Mouse (Mus musculus): ENCODE data around the gene Ubap1l. TPM values are rescaled to one million over a fixed set of nuclear protein-coding genes. Genes with fewer than 3 reads are reported as not detected.

The Ubap1l gene
- total RNA-seq (2014; rRNA removed), result 3.5 and 7.4 TPM in 2 replicates
- 0.29 and 0.59 TPM in 2 replicates for polyA plus RNA-seq (2015; fragmentation: Nextera tagmentation; extraction: Ambion mirVana)

DNA sequence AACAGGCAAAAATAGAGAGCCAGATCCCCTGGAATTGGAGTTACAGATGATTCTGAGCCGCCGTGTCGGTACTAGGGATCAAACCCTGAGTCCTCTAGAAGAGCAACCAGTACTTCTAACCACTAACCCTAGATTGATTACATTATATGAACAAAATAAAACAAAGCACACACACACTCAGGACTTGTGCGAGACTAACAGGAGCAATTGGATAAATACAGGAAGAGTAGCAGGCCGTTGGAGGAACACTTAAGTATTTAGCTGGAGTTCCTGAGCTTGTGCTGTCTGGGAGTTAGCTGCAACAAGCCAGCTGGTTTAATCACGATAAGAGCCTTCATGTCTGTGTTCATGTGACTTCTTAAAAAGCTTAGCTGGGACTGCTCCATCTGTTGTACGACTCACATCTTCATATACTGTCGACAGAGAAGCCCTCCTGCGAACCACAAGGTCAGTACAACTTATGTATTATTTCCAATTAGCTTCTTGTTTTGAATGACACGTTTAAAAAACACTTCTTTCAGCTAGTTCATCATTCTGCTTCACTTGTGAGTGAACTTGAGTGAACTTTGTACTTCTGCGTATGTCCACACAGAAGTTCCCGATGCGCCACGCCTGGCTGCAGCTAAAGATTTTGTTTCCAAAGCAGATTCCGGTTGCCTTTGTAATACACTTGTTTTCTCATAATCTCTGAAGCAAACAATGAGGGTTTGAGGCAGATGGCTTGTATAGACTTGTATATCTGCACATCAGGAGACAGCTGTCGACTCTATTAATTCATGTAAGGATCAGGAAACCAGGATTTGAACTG lies at the start of gene Ubap1l:
Ubap1l (plus strand) TSS at position 401 of the 808 bp plus-strand sequence.
- Histone ChIP-seq H3K4me3 (ENCODE audit: low read depth, low read length) (no peak within 1 kb of the TSS), H3K36me3 (ENCODE audit: insufficient read depth) (peaks cover 65% of the 10 kb centered on the region), H3K4me2 (ENCODE audit: low read depth) (no peak within 1 kb of the TSS), H3K27ac (ENCODE audit: low read depth, low read length) (no peak within 1 kb of the TSS), H3K9ac (no peak within 1 kb of the TSS), H3K4me1 (ENCODE audit: insufficient read depth) (no peaks in the 10 kb centered on the region), H3K27me3 (ENCODE audit: insufficient read depth, low read length) (no peaks in the 10 kb centered on the region), H3K9me3 (ENCODE audit: low read length) (no peaks in the 10 kb centered on the region)
- DNase-seq, result no peak
- no peak for ATAC-seq
- WGBS, result 89% methylated on average over 16 of the region's 16 CpGs
- no peak for TF ChIP-seq CTCF (IDR thresholded peaks at IDR 0.05; ENCODE audit: low read depth)

DNA sequence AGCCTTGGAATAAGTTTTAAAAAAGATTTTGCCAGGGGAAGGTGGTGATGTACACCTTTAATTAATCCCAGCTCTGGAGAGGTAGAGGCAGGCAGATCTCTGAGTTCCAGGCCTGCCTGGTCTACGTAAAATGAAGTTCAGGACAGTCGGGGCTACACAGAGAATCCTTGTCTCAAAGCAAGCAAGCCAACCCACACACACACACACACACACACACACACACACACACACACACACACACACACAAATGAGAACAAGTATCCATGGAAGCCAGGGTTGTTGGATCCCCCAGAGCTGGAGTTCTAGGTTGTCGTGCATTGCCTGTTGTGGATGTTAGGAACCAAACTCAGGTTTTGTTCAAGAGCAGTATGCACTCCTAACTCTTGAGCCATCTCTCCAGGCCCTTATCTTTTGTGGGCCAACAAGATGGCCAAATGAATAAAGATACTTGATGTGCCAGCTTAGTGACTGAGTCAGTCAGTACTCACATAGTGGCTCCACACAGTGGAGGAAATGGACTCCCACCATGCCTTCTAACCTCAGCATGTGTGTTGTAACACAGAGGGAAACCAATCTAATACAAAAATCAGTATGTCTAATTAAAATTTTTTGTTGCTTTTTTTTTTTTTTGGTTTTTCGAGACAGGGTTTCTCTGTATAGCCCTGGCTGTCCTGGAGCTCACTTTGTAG lies 48.0 kb upstream of the Ubap1l start:
- no peak for TF ChIP-seq CTCF (IDR thresholded peaks at IDR 0.05; ENCODE audit: low read depth)
- H3K9me3 ChIP-seq (ENCODE audit: low read length), result no peaks in the 10 kb centered on the region
- DNase-seq (peak; percentile 8), ATAC-seq (no peak)
- no peak overlapping the region for H3K4me2 ChIP-seq (ENCODE audit: low read depth)
- H3K4me3 ChIP-seq (ENCODE audit: low read depth, low read length), result no peak overlapping the region
- H3K4me1 ChIP-seq (ENCODE audit: insufficient read depth), result no peaks in the 10 kb centered on the region
- no peak overlapping the region for H3K9ac ChIP-seq
- WGBS, result 95% methylated on average over 4 of the region's 4 CpGs
- H3K36me3 ChIP-seq (ENCODE audit: insufficient read depth), result peaks cover 55% of the 10 kb centered on the region
- H3K27me3 ChIP-seq (ENCODE audit: insufficient read depth, low read length), result no peaks in the 10 kb centered on the region
- H3K27ac ChIP-seq (ENCODE audit: low read depth, low read length), result no peak overlapping the region

DNA sequence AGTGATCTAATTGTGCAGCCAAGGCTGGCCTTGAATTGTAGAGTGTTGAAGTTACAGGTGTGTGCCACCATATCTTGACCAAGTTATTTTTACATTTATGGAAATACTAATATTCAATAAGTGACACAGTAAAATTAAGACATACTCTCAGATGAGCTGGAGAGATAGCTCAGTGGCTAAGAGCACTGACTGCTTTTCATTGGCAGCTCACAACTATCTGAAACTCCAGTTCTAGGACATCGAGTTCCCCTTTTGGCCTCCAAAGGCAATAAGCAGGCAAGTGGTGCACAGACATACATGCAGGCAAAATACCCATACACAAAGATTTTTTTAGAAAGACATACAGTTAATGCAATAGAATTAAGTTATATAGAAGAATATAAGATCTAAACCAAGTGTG lies 47.0 kb upstream of the Ubap1l start:
- TF ChIP-seq CTCF (IDR thresholded peaks at IDR 0.05; ENCODE audit: low read depth), result no peak
- Histone ChIP-seq H3K9ac (no peak overlapping the region), H3K27me3 (ENCODE audit: insufficient read depth, low read length) (no peaks in the 10 kb centered on the region), H3K4me2 (ENCODE audit: low read depth) (no peak overlapping the region), H3K9me3 (ENCODE audit: low read length) (no peaks in the 10 kb centered on the region), H3K36me3 (ENCODE audit: insufficient read depth) (peaks cover 52% of the 10 kb centered on the region), H3K4me1 (ENCODE audit: insufficient read depth) (no peaks in the 10 kb centered on the region), H3K4me3 (ENCODE audit: low read depth, low read length) (no peak overlapping the region), H3K27ac (ENCODE audit: low read depth, low read length) (no peak overlapping the region)
- 100% methylated on average over 1 of the region's 1 CpGs for WGBS
- DNase-seq (no peak), ATAC-seq (no peak)

DNA sequence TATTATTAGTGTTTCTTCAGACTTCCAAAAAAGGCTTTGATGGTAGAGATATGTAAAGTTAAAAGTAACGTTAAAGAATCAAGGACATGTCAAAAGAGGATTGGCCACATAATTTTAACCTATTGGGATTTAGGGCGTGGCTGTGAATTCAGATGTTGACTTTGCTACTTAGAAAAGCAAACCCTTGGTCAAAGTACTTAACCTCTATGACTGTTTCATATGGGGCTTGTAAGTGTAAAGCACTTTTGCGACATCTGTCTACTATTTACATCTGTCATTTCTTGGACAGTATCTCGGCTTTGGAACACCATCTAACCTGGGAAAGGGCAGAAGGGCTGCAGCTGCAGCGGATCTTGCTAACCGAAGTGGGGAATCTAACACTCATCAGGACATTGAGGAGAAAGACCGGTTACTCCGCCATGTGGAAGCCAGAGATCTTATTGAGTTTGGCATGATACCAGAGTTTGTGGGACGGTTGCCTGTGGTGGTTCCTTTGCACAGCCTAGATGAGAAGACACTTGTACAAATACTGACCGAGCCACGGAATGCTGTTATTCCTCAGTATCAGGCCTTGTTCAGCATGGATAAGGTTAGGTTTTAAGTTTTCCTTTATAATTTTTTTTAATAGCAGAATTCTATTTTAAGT lies 38.5 kb upstream of the Ubap1l start:
- DNase-seq, result no peak

DNA sequence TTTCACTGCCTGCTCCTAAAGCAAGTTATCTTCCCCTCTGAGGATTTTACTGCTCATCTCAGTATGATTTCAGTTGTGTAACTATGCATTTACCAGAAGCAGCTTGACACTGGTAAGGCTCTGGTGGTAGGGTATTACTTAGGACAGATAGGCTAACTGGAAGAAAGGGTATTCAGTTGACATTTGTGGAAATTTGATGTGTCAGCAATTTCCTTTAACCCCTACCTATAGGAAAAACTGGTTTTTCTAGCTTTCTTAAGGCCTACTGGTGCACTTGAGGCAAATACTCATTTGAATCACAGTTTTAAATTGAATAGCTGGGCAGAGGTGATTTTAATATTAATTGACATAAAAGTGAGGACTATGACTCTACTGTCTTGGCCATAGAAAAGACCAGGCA lies 34.9 kb upstream of the Ubap1l start:
- TF ChIP-seq CTCF (IDR thresholded peaks at IDR 0.05; ENCODE audit: low read depth), result no peak

More for the DNA sequence above, 38.5 kb upstream of the Ubap1l start:
- H3K9me3 ChIP-seq (ENCODE audit: low read length), result no peaks in the 10 kb centered on the region
- H3K9ac ChIP-seq, result no peak overlapping the region
- TF ChIP-seq CTCF (IDR thresholded peaks at IDR 0.05; ENCODE audit: low read depth), result no peak
- H3K4me3 ChIP-seq (ENCODE audit: low read depth, low read length), result no peak overlapping the region
- WGBS, result 89% methylated on average over 11 of the region's 11 CpGs
- no peak overlapping the region for H3K27ac ChIP-seq (ENCODE audit: low read depth, low read length)
- no peak overlapping the region for H3K4me2 ChIP-seq (ENCODE audit: low read depth)
- ATAC-seq, result no peak
- H3K4me1 ChIP-seq (ENCODE audit: insufficient read depth), result no peaks in the 10 kb centered on the region
- H3K36me3 ChIP-seq (ENCODE audit: insufficient read depth), result peaks cover 53% of the 10 kb centered on the region
- no peaks in the 10 kb centered on the region for H3K27me3 ChIP-seq (ENCODE audit: insufficient read depth, low read length)

DNA sequence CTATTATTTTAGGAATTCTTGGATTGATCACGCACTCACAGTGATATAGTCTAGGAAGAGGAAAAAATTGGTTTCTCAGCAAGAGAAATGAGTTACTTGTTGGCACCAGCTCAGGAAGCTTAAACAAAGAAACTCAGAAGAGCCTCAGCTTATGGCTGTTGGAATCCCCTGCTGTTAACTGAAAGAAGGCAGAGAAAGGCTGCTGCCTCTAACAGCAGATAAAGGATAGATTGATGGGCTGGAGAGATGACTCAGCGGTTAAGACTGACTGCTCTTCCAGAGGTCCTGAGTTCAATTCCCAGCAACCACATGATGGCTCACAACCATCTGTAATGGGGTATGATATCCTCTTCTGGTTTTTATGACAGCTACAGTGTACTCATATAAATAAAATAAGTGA lies 33.5 kb upstream of the Ubap1l start:
- ATAC-seq (no peak), DNase-seq (no peak)
- no peaks in the 10 kb centered on the region for H3K9me3 ChIP-seq (ENCODE audit: low read length)
- no peak for TF ChIP-seq CTCF (IDR thresholded peaks at IDR 0.05; ENCODE audit: low read depth)
- H3K27me3 ChIP-seq (ENCODE audit: insufficient read depth, low read length), result no peaks in the 10 kb centered on the region
- 96% methylated on average over 2 of the region's 2 CpGs for WGBS
- H3K4me2 ChIP-seq (ENCODE audit: low read depth), result no peak overlapping the region
- H3K36me3 ChIP-seq (ENCODE audit: insufficient read depth), result peaks cover 53% of the 10 kb centered on the region
- H3K9ac ChIP-seq, result no peak overlapping the region
- H3K4me3 ChIP-seq (ENCODE audit: low read depth, low read length), result no peak overlapping the region
- H3K27ac ChIP-seq (ENCODE audit: low read depth, low read length), result no peak overlapping the region
- H3K4me1 ChIP-seq (ENCODE audit: insufficient read depth), result no peaks in the 10 kb centered on the region

More for the DNA sequence above, 34.9 kb upstream of the Ubap1l start:
- Histone ChIP-seq H3K36me3 (ENCODE audit: insufficient read depth) (peaks cover 58% of the 10 kb centered on the region), H3K27ac (ENCODE audit: low read depth, low read length) (no peak overlapping the region), H3K4me3 (ENCODE audit: low read depth, low read length) (no peak overlapping the region), H3K27me3 (ENCODE audit: insufficient read depth, low read length) (no peaks in the 10 kb centered on the region), H3K9ac (no peak overlapping the region), H3K9me3 (ENCODE audit: low read length) (no peaks in the 10 kb centered on the region), H3K4me1 (ENCODE audit: insufficient read depth) (no peaks in the 10 kb centered on the region), H3K4me2 (ENCODE audit: low read depth) (no peak overlapping the region)
- no peak for ATAC-seq
- DNase-seq, result no peak

DNA sequence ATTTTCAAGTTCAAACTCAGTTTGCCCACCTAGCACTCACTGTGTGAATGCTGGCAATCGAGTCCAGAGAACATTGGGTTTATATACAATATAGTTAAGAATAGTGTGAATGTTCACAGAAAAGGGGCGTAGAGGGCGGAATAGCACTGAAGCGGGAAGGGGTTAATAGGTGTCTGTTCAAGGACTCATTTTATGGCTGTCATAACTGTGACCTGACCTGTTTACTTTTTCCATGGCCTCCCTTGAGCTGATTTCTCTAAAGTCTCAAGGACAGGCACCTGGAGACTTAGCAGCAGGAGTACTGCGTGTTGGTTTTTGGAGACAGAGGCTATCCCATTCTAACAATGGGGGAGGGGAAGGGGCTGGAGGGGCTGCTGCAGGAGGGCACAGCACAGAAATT lies 26.9 kb upstream of the Ubap1l start:
- peaks cover 9% of the 10 kb centered on the region for H3K36me3 ChIP-seq (ENCODE audit: insufficient read depth)
- H3K4me3 ChIP-seq (ENCODE audit: low read depth, low read length), result no peak overlapping the region
- no peak overlapping the region for H3K27ac ChIP-seq (ENCODE audit: low read depth, low read length)
- ATAC-seq, result no peak
- WGBS, result 92% methylated on average over 5 of the region's 5 CpGs
- no peak for TF ChIP-seq CTCF (IDR thresholded peaks at IDR 0.05; ENCODE audit: low read depth)
- no peaks in the 10 kb centered on the region for H3K4me1 ChIP-seq (ENCODE audit: insufficient read depth)
- H3K27me3 ChIP-seq (ENCODE audit: insufficient read depth, low read length), result no peaks in the 10 kb centered on the region
- H3K9me3 ChIP-seq (ENCODE audit: low read length), result no peaks in the 10 kb centered on the region
- DNase-seq, result no peak
- H3K4me2 ChIP-seq (ENCODE audit: low read depth), result no peak overlapping the region
- H3K9ac ChIP-seq, result no peak overlapping the region

Measured in forebrain, postnatal 0 days (tissue).